Mouse (Mus musculus) left cerebral cortex, adult 6 months (tissue): ENCODE results near the gene Gm3500. TPM values are rescaled to one million over a fixed set of nuclear protein-coding genes. Genes with fewer than 3 reads are reported as not detected.

Experiments
- long read RNA-seq, 2 experiments: library from polyadenylated mRNA; unstranded; transcript quantifications; one replicate each; pipeline ENCODE4 v2.0.0; 2019 to 2020
- polyA plus RNA-seq: library from polyadenylated mRNA; unstranded; fragments of <200 nt; fragmentation: Nextera tagmentation; gene quantifications from 2 replicates; pipeline ENCODE4 v1.2.3, GENCODE M21; 2021

Gm3500 gene
- not detected in 2 replicates for polyA plus RNA-seq
- long read RNA-seq, experiment 1, partial matches to known transcripts: 1 of 4 reads
- long read RNA-seq, experiment 1, other reads (novel, unspliced or antisense): 3 of 4 reads
- long read RNA-seq, experiment 2: 0 reads

DNA sequence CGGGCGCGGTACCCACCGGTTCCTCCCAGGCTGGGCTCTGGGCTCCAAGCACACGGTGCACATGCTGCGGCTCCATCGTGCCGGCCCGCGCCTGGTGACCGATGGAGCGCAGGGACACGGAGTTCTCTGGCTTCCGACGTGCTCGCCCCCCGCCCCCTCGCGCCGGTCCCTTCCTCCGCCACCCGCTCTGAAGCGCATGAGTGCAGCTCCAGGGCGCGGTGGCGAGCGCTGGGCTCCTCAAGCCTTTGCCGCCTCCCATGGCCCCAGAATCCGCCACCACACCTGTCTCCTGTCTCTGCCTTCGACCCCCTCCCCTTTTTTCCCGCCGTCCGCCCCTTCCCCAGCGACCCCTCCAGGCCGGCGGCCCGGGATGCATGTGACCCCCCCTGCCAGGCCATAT, at the start of gene Gm3500:
Gm3500 (minus strand) TSS at position 101 of the 400 bp plus-strand sequence.

DNA sequence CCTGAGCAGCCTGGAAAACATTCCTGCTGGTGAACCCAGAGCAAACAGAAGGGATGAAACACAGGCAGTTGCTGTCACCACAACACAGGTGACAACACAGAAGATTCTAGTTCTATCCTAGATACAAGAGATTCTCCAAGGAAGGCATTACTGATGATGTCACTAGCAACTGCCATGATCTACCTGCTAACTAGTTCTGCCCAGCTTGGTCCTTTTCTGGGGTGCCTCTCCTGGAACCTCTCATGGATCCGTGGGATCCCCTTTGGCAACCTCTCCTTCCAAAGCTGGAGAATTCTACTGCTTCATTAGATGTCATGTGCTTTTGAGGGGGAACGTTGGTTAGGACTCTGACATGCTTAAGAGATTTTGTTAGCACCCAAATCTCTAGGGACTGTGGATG, 54.0 kb downstream of the Gm3500 start, which contains the start of gene Gm3542:
Gm3542 (minus strand) TSS at position 101 of the 400 bp plus-strand sequence.

Other genes with a start within 250 kb of the Gm3500 start
- gene Gm3317, start 224.5 kb downstream of the Gm3500 start, polyA plus RNA-seq: not detected in 2 replicates
- gene Gm8271, start 203.3 kb downstream of the Gm3500 start, polyA plus RNA-seq: not detected in 2 replicates
- not detected in 2 replicates for gene Gm3526, start 128.5 kb downstream of the Gm3500 start, polyA plus RNA-seq
- gene Gm3542, start 54.1 kb downstream of the Gm3500 start, polyA plus RNA-seq: not detected in 2 replicates
- gene Gm3194, start 66.4 kb upstream of the Gm3500 start, polyA plus RNA-seq: 0.26 and 0.49 TPM in 2 replicates
- gene Gm8246, start 88.8 kb upstream of the Gm3500 start, polyA plus RNA-seq: not detected in 2 replicates
- gene Gm3187, start 95.2 kb upstream of the Gm3500 start, polyA plus RNA-seq: not detected in 2 replicates
- 0.79 and 1.3 TPM in 2 replicates for gene Gm3488, start 112.6 kb upstream of the Gm3500 start, polyA plus RNA-seq
- gene Gm3532, start 149.4 kb upstream of the Gm3500 start, polyA plus RNA-seq: not detected in 2 replicates
- not detected in 2 replicates for gene Gm8265, start 244.0 kb upstream of the Gm3500 start, polyA plus RNA-seq